Mouse (Mus musculus): ENCODE data around the gene Trmt2b.
"Not testable (repeated sequence)": the region's sequence is repeated elsewhere in the genome, so short reads cannot be mapped to it uniquely, and the experiment has no call there.

Trmt2b gene

GRCm38 (mm10) chrX:134276275-134277160, at the start of gene Trmt2b:
Gene Trmt2b, minus strand, starts transcription at chrX:134276984.
- DNase-seq (ENCODE audit: low spot score in 2 of 2) = peak in 1 of 2 experiments; percentile 10

DNA sequence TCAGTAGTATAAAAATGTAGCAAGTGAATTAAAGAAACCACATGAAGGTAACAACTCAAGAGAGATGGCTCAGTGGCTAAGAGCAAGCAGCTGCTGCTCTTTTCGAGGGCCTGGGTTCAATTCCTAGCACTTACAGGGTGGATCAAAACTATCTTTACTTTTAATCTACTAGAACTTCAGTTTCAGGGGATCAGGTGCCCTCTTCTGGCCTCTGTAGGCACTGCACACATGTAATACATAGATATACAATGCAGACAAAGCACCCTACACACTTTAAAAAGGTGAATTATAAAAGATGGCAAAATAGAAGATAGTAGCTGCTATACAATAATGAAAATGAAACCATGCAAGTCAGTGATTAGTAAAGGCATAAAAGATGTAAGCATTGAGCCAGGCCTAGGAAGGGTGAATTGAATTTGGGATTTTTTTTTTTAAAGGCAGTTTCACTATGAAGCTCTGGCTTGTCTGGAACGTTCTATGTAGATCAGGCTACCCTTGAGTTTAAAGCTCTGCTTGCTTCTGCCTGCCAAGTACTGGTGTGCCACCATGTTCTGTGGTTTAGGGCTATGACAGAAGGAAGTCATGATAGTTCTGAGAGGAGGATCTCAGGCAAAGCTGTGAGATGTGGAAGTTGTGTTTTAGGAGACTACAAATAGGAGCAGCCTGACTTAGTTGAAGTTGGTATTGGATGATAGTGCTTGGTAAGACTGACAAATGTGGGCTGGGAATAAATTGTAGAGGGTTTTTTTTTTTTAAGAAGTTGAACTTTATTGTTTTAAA, 42.6 kb upstream of the Trmt2b start:
- no peak for DNase-seq (ENCODE audit: low spot score in 2 of 2)

DNA sequence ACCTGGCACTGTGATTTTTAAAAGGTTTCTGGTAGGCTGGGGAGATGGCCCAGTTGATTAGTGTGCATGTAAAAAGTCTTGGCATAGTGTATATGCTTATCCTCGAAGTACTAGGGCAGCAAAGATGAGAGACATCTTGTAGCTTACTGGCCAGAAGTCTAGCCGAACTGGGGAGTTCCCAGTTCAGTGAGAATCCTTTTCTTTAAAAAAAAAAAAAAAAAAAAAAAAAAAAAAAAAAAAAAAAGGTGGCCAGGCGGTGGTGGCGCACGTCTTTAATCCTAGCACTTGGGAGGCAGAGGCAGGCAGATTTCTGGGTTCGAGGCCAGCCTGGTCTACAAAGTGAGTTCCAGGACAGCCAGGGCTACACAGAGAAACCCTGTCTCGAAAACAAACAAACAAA, 34.4 kb upstream of the Trmt2b start:
- not testable (repeated sequence) for DNase-seq (ENCODE audit: low spot score in 2 of 2)

DNA sequence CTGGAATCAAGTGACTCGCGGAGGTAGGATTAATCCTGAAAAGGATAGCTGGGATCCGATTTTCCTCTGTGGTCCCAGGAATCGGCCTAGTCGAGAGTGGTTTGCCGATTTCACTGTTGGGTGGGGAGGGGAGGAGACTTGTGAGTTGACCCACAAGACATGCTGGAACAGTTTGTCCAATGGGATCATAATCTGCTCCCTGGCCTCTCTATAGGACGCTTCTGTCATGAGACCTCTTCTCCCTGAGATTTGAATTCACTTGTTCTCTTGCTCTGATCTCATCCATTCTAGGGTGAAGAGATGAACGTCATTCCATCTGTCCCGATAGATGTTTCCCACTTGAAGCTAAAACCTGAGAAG, 31.5 kb upstream of the Trmt2b start:
- DNase-seq (ENCODE audit: low spot score in 2 of 2) = no peak

GRCm38 (mm10) chrX:134307534-134308274, 30.9 kb upstream of the Trmt2b start, which contains the start of gene Cenpi:
Gene Cenpi, plus strand, starts transcription at chrX:134308084.
- peak; percentile 64 to 72 for DNase-seq (ENCODE audit: low spot score in 2 of 2)

GRCm38 (mm10) chrX:134303287-134303686, 26.5 kb upstream of the Trmt2b start:
- no peak for DNase-seq (ENCODE audit: low spot score in 2 of 2)

- DNase-seq (ENCODE audit: low spot score in 2 of 2) = no peak
Measured at GRCm38 (mm10) chrX:134300219-134300618, 23.4 kb upstream of the Trmt2b start.

- no peak for DNase-seq (ENCODE audit: low spot score in 2 of 2)
Measured at GRCm38 (mm10) chrX:134297195-134297594, 20.4 kb upstream of the Trmt2b start.

- no peak for DNase-seq (ENCODE audit: low spot score in 2 of 2)
Measured at GRCm38 (mm10) chrX:134296737-134297136, 20.0 kb upstream of the Trmt2b start.

DNA sequence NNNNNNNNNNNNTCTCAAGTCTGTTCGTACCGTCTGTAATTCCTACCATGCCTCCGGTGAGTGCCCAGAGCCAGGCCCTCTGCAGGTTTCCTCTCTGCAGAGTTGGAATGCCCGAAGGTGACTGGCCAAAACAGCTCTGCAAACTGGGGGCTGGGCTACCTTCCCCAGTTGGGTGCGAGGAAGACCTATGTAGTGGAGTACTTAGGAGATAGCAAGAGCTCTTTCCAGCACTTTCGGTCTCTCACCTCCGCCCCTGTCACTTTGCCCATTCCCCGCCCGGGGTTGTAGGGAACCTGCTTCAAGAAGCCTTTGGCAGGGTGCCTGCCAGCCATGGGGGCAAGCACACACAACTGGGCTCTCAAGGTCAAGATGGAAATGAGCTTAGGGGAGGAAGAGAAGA, 19.5 kb upstream of the Trmt2b start:
- no peak for DNase-seq (ENCODE audit: low spot score in 2 of 2)

GRCm38 (mm10) chrX:134287305-134287704, 10.5 kb upstream of the Trmt2b start:
- DNase-seq (ENCODE audit: low spot score in 2 of 2) = no peak

DNA sequence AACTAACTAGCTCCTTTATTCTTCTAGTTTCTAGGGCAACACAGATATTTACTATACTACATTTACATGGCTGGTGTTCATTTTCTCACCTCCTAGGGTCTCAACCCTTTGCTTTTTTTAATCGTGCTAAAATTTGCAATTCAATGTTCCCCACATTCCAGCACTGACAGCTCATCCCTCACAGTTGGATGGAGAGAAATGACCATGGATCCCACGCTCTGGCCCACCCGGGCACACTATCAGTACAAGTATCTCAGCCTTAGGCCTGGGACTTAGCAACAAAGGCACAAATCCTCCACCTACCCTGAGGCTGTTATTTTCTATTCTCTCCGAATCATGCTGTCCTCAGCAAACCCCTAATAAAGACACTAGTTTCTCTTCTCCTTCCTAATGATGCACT, 9.0 kb upstream of the Trmt2b start:
- DNase-seq (ENCODE audit: low spot score in 2 of 2) = no peak

- no peak for DNase-seq (ENCODE audit: low spot score in 2 of 2)
Measured at GRCm38 (mm10) chrX:134285102-134285501, 8.3 kb upstream of the Trmt2b start.

- DNase-seq (ENCODE audit: low spot score in 2 of 2) = no peak
Measured at GRCm38 (mm10) chrX:134280531-134280930, 3.7 kb upstream of the Trmt2b start.

DNA sequence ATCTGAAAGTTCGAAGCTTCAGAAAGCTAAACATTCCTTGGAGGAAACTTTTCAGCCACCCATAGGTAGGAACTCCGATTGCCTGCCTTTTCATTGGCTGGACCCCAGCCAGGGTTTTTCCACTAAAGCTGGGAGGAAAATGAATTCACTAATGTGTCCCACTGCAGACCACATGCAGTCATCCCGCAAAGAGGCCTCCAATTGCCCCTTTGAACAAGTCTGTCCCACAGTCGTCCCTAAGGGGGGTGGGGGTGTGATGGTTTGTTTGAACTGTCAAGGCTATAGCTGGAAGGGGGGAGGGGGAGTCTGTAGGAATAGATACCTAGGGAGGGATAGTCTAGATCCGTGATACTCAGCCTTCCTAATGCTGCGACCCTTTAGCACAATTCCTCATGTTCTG, 1.1 kb downstream of the Trmt2b start:
- DNase-seq (ENCODE audit: low spot score in 2 of 2) = no peak

GRCm38 (mm10) chrX:134262129-134262528, 14.7 kb downstream of the Trmt2b start:
- DNase-seq (ENCODE audit: low spot score in 2 of 2) = no peak

GRCm38 (mm10) chrX:134261191-134261590, 15.6 kb downstream of the Trmt2b start:
- DNase-seq (ENCODE audit: low spot score in 2 of 2) = no peak

DNA sequence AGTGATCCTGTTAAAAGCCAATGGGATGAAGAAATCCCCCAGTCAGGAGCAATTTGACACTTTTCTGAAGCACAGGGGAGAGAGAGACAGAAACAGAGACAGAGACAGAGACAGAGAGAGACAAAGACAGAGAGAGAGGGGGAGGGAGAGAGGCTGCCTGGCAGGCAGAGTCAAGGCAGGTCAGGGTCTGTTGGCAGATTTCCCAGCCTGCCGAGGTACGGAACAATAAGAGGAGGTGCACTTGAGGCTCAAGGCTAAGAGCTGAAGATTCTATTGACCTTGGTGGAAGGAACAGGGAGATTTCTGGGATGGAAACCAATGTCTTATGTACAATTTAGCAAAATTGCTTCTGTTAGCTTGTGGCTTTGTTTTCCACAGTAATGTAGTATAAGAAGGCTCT, 28.6 kb downstream of the Trmt2b start:
- no peak for DNase-seq (ENCODE audit: low spot score in 2 of 2)

DNA sequence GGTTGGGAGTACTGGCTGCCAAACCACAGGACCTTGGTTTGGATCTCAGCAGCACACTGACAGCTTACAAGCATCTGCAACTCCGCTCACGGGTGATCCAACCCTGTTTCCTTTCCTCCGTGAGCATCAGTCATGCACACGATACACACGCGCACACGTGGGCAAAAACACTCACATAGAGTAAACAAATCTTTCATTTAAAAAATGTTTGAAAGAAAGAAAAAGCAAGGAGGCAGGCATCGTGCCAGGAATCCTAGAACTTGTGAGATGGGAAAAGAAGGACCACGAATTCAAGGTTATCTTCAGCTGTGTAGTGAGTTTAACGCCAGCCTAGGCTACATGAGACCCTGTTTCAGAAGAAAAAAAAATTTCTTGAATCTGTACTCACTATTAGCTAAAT, 30.8 kb downstream of the Trmt2b start:
- no peak for DNase-seq (ENCODE audit: low spot score in 2 of 2)

DNA sequence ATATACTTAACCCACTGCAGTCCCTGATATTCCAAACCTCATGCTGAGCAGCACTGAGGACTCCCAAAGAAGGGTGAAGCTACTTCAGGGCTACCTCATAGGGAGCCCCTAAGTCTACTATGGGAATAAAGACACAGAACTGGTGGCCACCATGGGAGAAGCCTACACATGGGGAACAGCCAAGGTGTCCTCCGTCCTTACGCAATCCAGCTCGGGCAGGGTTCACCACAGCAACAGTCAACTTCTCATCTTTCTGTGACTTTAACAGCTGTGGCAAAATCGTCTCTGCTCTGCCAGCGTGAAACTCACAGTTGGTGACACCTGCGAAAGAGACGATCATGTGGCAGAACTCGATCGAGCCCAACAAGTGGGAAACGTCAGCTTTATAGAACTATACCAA, 38.5 kb downstream of the Trmt2b start:
- no peak for DNase-seq (ENCODE audit: low spot score in 2 of 2)

GRCm38 (mm10) chrX:134233048-134233447, 43.7 kb downstream of the Trmt2b start:
- no peak for DNase-seq (ENCODE audit: low spot score in 2 of 2)

DNA sequence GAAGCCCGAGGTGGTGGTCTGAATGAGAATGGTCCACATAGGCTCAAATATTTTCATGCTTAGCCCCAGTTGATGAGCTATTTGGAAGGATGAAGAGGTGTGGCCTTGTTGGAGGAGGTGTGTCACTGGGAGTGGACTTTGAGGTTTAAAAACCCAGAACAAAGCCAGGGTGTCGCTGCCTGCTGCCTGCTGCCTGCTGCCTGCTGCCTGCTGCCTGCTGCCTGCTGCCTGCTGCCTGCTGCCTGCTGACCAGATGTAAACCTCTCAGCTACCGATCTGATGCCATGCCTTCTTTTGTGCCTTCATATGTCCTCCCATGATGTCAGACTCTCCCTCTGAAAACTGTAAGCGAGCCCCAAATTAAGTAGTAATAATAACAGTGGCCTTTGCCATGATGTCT, 54.9 kb downstream of the Trmt2b start, which contains the start of gene Nox1:
Gene Nox1, minus strand, starts transcription at position 101 of the 400 bp plus-strand sequence.
- no peak for DNase-seq (ENCODE audit: low spot score in 2 of 2)

Data from frontal cortex, postnatal 25 days (tissue).